Mouse (Mus musculus): ENCODE data around the gene Cycs. TPM values are rescaled to one million over a fixed set of nuclear protein-coding genes. Genes with fewer than 3 reads are reported as not detected.

The Cycs gene
- polyA plus RNA-seq, 1 experiment from 2014 or later, result 168 TPM

- Histone ChIP-seq H3K27me3 (ENCODE audit: control insufficient read depth, insufficient read depth, low read length) (no peaks in the 10 kb centered on the region), H3K4me1 (ENCODE audit: control insufficient read depth, insufficient read depth, low read length) (no peaks in the 10 kb centered on the region), H3K9ac (ENCODE audit: low read depth, low read length) (no peak overlapping the region), H3K27ac (ENCODE audit: low read depth, low read length) (no peak overlapping the region), H3K4me2 (no peak overlapping the region), H3K36me3 (ENCODE audit: control insufficient read depth, insufficient read depth, low read length) (no peaks in the 10 kb centered on the region), H3K9me3 (replicated peaks; ENCODE audit: control insufficient read depth, low read length) (no peaks in the 10 kb centered on the region), H3K4me3 (ENCODE audit: low read depth, low read length) (no peak overlapping the region)
- no peak for ATAC-seq (replicated peaks; ENCODE audit: insufficient number of reproducible peaks, low FRiP score, low TSS enrichment)
- WGBS (ENCODE audit: insufficient replicate concordance), result 87% methylated on average over 3 of the region's 3 CpGs
These were observed 31.0 kb downstream of the Cycs start for GRCm38 (mm10) chr6:50535346-50535745.

DNA sequence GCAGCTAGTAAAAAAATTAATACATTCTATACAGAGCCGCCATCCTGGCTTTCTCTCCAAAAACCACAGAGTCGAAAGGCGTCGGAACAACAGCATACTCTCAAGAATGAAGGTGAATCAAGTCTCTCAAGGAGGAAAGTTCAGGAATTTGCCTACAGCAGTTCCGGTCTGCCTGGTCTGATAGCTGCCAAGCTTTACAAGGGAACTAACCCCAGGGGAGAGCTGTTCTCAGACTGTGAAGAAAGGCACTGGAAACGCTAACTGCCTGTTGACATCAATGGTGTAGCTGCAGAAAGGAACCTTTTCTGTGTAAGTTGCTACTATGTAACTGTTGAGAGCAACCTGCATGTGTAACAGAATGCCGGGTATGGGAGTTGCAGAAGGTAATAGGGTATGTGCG lies 34.4 kb downstream of the Cycs start:
- Histone ChIP-seq H3K27ac (ENCODE audit: low read depth, low read length) (no peak overlapping the region), H3K4me2 (no peak overlapping the region), H3K36me3 (ENCODE audit: control insufficient read depth, insufficient read depth, low read length) (no peaks in the 10 kb centered on the region), H3K27me3 (ENCODE audit: control insufficient read depth, insufficient read depth, low read length) (no peaks in the 10 kb centered on the region), H3K9ac (ENCODE audit: low read depth, low read length) (no peak overlapping the region), H3K4me1 (ENCODE audit: control insufficient read depth, insufficient read depth, low read length) (no peaks in the 10 kb centered on the region), H3K4me3 (ENCODE audit: low read depth, low read length) (no peak overlapping the region), H3K9me3 (replicated peaks; ENCODE audit: control insufficient read depth, low read length) (no peaks in the 10 kb centered on the region)
- ATAC-seq (replicated peaks; ENCODE audit: insufficient number of reproducible peaks, low FRiP score, low TSS enrichment), result no peak
- 64% methylated on average over 8 of the region's 8 CpGs for WGBS (ENCODE audit: insufficient replicate concordance)

GRCm38 (mm10) chr6:50531003-50531402 lies 35.3 kb downstream of the Cycs start:
- Histone ChIP-seq H3K4me1 (ENCODE audit: control insufficient read depth, insufficient read depth, low read length) (no peaks in the 10 kb centered on the region), H3K27me3 (ENCODE audit: control insufficient read depth, insufficient read depth, low read length) (no peaks in the 10 kb centered on the region), H3K27ac (ENCODE audit: low read depth, low read length) (no peak overlapping the region), H3K4me3 (ENCODE audit: low read depth, low read length) (no peak overlapping the region), H3K9ac (ENCODE audit: low read depth, low read length) (no peak overlapping the region), H3K4me2 (no peak overlapping the region), H3K36me3 (ENCODE audit: control insufficient read depth, insufficient read depth, low read length) (no peaks in the 10 kb centered on the region), H3K9me3 (replicated peaks; ENCODE audit: control insufficient read depth, low read length) (no peaks in the 10 kb centered on the region)
- no peak for ATAC-seq (replicated peaks; ENCODE audit: insufficient number of reproducible peaks, low FRiP score, low TSS enrichment)
- 71% methylated on average over 3 of the region's 3 CpGs for WGBS (ENCODE audit: insufficient replicate concordance)

DNA sequence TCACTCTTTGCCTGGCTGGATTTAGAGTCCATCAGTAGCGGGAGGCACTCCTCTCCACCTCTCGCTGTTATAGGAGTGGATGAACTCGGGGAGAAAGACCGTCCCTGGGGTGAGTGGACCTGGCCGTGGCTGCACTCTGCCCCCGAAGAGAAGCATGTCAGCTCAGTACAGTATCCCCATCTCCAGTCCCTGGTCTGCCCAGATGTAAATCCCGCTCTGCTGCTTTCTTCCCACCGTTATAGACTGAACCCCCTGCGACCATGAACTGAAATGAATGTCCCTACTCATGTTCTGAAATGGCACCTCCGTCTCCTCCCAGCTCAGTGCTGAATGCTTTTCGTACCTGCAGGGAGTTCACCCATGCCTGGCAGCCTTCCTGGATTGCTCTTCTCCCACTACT lies 37.1 kb downstream of the Cycs start:
- H3K27me3 ChIP-seq (ENCODE audit: control insufficient read depth, insufficient read depth, low read length), result no peaks in the 10 kb centered on the region
- no peak overlapping the region for H3K9ac ChIP-seq (ENCODE audit: low read depth, low read length)
- H3K4me3 ChIP-seq (ENCODE audit: low read depth, low read length), result no peak overlapping the region
- ATAC-seq (replicated peaks; ENCODE audit: insufficient number of reproducible peaks, low FRiP score, low TSS enrichment), result no peak
- H3K4me2 ChIP-seq, result no peak overlapping the region
- no peaks in the 10 kb centered on the region for H3K9me3 ChIP-seq (replicated peaks; ENCODE audit: control insufficient read depth, low read length)
- no peaks in the 10 kb centered on the region for H3K36me3 ChIP-seq (ENCODE audit: control insufficient read depth, insufficient read depth, low read length)
- no peak overlapping the region for H3K27ac ChIP-seq (ENCODE audit: low read depth, low read length)
- H3K4me1 ChIP-seq (ENCODE audit: control insufficient read depth, insufficient read depth, low read length), result no peaks in the 10 kb centered on the region
- 77% methylated on average over 11 of the region's 11 CpGs for WGBS (ENCODE audit: insufficient replicate concordance)

DNA sequence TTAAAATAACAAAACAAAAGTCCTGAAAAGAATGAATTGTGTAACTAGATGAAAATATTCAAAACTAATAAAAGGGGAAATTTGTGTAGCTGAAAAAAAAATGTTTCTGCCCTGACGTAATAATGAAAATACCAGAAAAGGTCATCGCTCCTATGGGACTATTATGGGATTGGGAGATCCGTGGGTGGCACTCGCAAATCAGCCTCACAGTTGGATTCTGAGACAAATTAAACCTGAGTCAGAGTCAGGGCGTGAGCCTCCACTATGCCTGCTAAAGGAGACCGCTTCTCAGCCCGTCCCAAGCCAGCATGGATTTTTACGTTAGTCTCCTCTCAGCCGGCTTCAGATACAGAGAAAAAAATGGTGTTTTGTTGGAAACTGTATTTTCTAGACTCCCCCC lies 38.9 kb downstream of the Cycs start:
- no peak overlapping the region for H3K9ac ChIP-seq (ENCODE audit: low read depth, low read length)
- H3K4me1 ChIP-seq (ENCODE audit: control insufficient read depth, insufficient read depth, low read length), result no peaks in the 10 kb centered on the region
- ATAC-seq (replicated peaks; ENCODE audit: insufficient number of reproducible peaks, low FRiP score, low TSS enrichment), result no peak
- H3K4me3 ChIP-seq (ENCODE audit: low read depth, low read length), result no peak overlapping the region
- H3K27me3 ChIP-seq (ENCODE audit: control insufficient read depth, insufficient read depth, low read length), result no peaks in the 10 kb centered on the region
- no peaks in the 10 kb centered on the region for H3K9me3 ChIP-seq (replicated peaks; ENCODE audit: control insufficient read depth, low read length)
- H3K27ac ChIP-seq (ENCODE audit: low read depth, low read length), result no peak overlapping the region
- no peaks in the 10 kb centered on the region for H3K36me3 ChIP-seq (ENCODE audit: control insufficient read depth, insufficient read depth, low read length)
- no peak overlapping the region for H3K4me2 ChIP-seq
- 73% methylated on average over 9 of the region's 9 CpGs for WGBS (ENCODE audit: insufficient replicate concordance)

DNA sequence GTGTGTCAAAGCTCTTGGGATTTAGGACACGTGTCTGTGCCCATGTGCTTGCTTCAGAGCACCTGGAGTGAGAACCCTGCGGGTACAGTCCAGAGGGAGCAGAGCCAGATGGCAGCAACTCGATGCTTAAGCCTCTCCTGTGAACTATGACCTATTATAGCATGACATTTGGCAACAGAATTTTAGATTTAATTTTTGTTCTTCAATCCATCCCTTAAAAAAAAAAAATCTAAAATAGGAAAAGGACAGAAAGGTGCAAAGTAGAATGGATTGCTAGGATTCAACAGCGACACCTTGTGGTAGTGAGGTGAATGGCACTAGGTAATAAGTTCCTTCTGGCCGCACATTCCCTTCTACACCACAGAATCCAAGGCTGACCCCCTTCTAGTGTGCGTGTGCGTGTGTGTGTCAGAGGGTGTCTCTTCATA lies 39.7 kb downstream of the Cycs start:
- no peaks in the 10 kb centered on the region for H3K4me1 ChIP-seq (ENCODE audit: control insufficient read depth, insufficient read depth, low read length)
- H3K4me3 ChIP-seq (ENCODE audit: low read depth, low read length), result no peak overlapping the region
- H3K27me3 ChIP-seq (ENCODE audit: control insufficient read depth, insufficient read depth, low read length), result no peaks in the 10 kb centered on the region
- no peaks in the 10 kb centered on the region for H3K36me3 ChIP-seq (ENCODE audit: control insufficient read depth, insufficient read depth, low read length)
- WGBS (ENCODE audit: insufficient replicate concordance), result 26% methylated on average over 7 of the region's 7 CpGs
- no peak overlapping the region for H3K4me2 ChIP-seq
- no peak for ATAC-seq (replicated peaks; ENCODE audit: insufficient number of reproducible peaks, low FRiP score, low TSS enrichment)
- no peaks in the 10 kb centered on the region for H3K9me3 ChIP-seq (replicated peaks; ENCODE audit: control insufficient read depth, low read length)
- no peak overlapping the region for H3K9ac ChIP-seq (ENCODE audit: low read depth, low read length)
- no peak overlapping the region for H3K27ac ChIP-seq (ENCODE audit: low read depth, low read length)

GRCm38 (mm10) chr6:50525846-50526245 lies 40.5 kb downstream of the Cycs start:
- no peaks in the 10 kb centered on the region for H3K9me3 ChIP-seq (replicated peaks; ENCODE audit: control insufficient read depth, low read length)
- H3K27me3 ChIP-seq (ENCODE audit: control insufficient read depth, insufficient read depth, low read length), result no peaks in the 10 kb centered on the region
- H3K9ac ChIP-seq (ENCODE audit: low read depth, low read length), result no peak overlapping the region
- 84% methylated on average over 8 of the region's 8 CpGs for WGBS (ENCODE audit: insufficient replicate concordance)
- H3K27ac ChIP-seq (ENCODE audit: low read depth, low read length), result no peak overlapping the region
- no peaks in the 10 kb centered on the region for H3K36me3 ChIP-seq (ENCODE audit: control insufficient read depth, insufficient read depth, low read length)
- no peak overlapping the region for H3K4me3 ChIP-seq (ENCODE audit: low read depth, low read length)
- no peak for ATAC-seq (replicated peaks; ENCODE audit: insufficient number of reproducible peaks, low FRiP score, low TSS enrichment)
- H3K4me1 ChIP-seq (ENCODE audit: control insufficient read depth, insufficient read depth, low read length), result no peaks in the 10 kb centered on the region
- H3K4me2 ChIP-seq, result no peak overlapping the region

DNA sequence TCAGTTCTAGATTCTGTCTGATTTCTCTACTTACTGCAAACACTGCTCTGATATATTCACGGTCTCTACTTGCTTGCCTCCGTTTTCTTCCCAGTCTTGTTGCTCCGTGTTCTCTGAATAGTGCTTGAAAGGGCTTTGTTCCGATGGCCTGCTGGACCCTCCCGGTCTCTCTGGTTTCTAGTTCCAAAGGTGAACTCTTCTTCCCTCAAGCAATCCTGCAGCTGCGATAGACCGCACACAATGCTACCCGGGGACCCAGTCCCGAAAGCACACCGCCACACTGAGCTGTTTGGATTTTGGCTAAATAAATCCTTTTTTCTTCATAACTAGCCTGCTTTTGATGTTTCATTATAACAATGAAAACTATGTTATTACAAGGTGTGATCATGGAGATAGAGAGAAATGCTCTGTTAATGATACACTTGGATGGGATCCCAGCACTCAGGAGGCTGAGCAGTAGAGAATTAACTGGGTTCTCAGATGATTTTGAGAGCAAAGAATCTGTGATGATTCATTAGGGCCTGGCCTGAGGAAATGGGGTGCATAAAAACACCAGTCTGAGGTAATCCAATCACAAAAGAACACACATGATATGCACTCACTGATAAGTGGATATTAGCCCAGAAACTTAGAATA lies 42.0 kb downstream of the Cycs start:
- no peaks in the 10 kb centered on the region for H3K27me3 ChIP-seq (ENCODE audit: control insufficient read depth, insufficient read depth, low read length)
- no peaks in the 10 kb centered on the region for H3K4me1 ChIP-seq (ENCODE audit: control insufficient read depth, insufficient read depth, low read length)
- H3K4me3 ChIP-seq (ENCODE audit: low read depth, low read length), result no peak overlapping the region
- H3K9ac ChIP-seq (ENCODE audit: low read depth, low read length), result no peak overlapping the region
- H3K4me2 ChIP-seq, result no peak overlapping the region
- no peak overlapping the region for H3K27ac ChIP-seq (ENCODE audit: low read depth, low read length)
- WGBS (ENCODE audit: insufficient replicate concordance), result 86% methylated on average over 10 of the region's 10 CpGs
- ATAC-seq (replicated peaks; ENCODE audit: insufficient number of reproducible peaks, low FRiP score, low TSS enrichment), result no peak
- H3K9me3 ChIP-seq (replicated peaks; ENCODE audit: control insufficient read depth, low read length), result no peaks in the 10 kb centered on the region
- no peaks in the 10 kb centered on the region for H3K36me3 ChIP-seq (ENCODE audit: control insufficient read depth, insufficient read depth, low read length)

DNA sequence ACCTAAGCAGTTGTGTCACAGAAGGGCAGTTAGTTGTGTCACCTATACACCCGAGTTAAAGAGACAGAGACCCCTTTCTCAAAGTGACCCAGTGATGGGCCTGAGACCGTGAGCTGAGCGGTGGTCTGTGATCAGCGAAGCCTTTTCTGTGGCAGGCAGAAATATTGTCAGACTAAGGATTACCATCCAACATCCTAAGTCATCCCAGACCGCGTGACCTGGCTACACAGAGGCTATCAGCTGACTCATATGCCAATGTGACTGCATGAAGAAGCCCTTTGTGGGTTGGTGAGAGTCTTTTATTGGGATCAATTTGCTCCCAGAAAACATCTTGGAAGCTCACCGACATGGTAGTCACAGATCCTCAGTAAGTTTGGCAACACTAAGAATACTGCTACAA lies 43.6 kb downstream of the Cycs start:
- no peaks in the 10 kb centered on the region for H3K9me3 ChIP-seq (replicated peaks; ENCODE audit: control insufficient read depth, low read length)
- H3K36me3 ChIP-seq (ENCODE audit: control insufficient read depth, insufficient read depth, low read length), result no peaks in the 10 kb centered on the region
- H3K9ac ChIP-seq (ENCODE audit: low read depth, low read length), result no peak overlapping the region
- H3K4me3 ChIP-seq (ENCODE audit: low read depth, low read length), result no peak overlapping the region
- H3K4me1 ChIP-seq (ENCODE audit: control insufficient read depth, insufficient read depth, low read length), result no peaks in the 10 kb centered on the region
- 91% methylated on average over 7 of the region's 7 CpGs for WGBS (ENCODE audit: insufficient replicate concordance)
- no peak for ATAC-seq (replicated peaks; ENCODE audit: insufficient number of reproducible peaks, low FRiP score, low TSS enrichment)
- no peak overlapping the region for H3K4me2 ChIP-seq
- H3K27ac ChIP-seq (ENCODE audit: low read depth, low read length), result no peak overlapping the region
- no peaks in the 10 kb centered on the region for H3K27me3 ChIP-seq (ENCODE audit: control insufficient read depth, insufficient read depth, low read length)

Measured in heart, embryonic 11.5 days (tissue).